Mouse (Mus musculus): ENCODE results near the gene Bmp6. TPM values are rescaled to one million over a fixed set of nuclear protein-coding genes. Genes with fewer than 3 reads are reported as not detected.

Gene Bmp6
- polyA plus RNA-seq (2014; fragmentation: Illumina TruSeq; extraction: RNeasy Lipid Tissue Mini Kit (QIAGEN cat#74804); ENCODE audit: low read depth, low replicate concordance): 2.6 TPM

GRCm38 (mm10) chr13:38344713-38345430, at the start of gene Bmp6:
Gene Bmp6 (plus strand): TSS chr13:38345107.

GRCm38 (mm10) chr13:38528687-38529294, 183.9 kb downstream of the Bmp6 start, which contains the start of gene Txndc5:
Gene Txndc5 (minus strand): TSS chr13:38528824.

Other genes with a start within 250 kb of the Bmp6 start
- gene Dsp, start 193.8 kb upstream of the Bmp6 start, polyA plus RNA-seq (2014; fragmentation: Illumina TruSeq; extraction: RNeasy Lipid Tissue Mini Kit (QIAGEN cat#74804); ENCODE audit: low read depth, low replicate concordance): 1.4 TPM
- 44.5 TPM for gene Snrnp48, start 140.2 kb upstream of the Bmp6 start, polyA plus RNA-seq (2014; fragmentation: Illumina TruSeq; extraction: RNeasy Lipid Tissue Mini Kit (QIAGEN cat#74804); ENCODE audit: low read depth, low replicate concordance)
- gene Txndc5, start 183.7 kb downstream of the Bmp6 start, polyA plus RNA-seq (2014; fragmentation: Illumina TruSeq; extraction: RNeasy Lipid Tissue Mini Kit (QIAGEN cat#74804); ENCODE audit: low read depth, low replicate concordance): 39.4 TPM